Mouse (Mus musculus): Measurements from ENCODE around the gene Cdkn3.
"Not testable (repeated sequence)": the region's sequence is repeated elsewhere in the genome, so short reads cannot be mapped to it uniquely, and the experiment has no call there.

The Cdkn3 gene

GRCm38 (mm10) chr14:46785247-46785646 lies 24.9 kb downstream of the Cdkn3 start:
- no peak for DNase-seq

GRCm38 (mm10) chr14:46787454-46787786 lies 27.1 kb downstream of the Cdkn3 start:
- DNase-seq, result no peak

GRCm38 (mm10) chr14:46787787-46788504 lies 27.6 kb downstream of the Cdkn3 start, which contains the start of gene Cnih1:
Gene Cnih1 (minus strand): TSS chr14:46788411.
- DNase-seq, result peak; percentile 89 to 94

GRCm38 (mm10) chr14:46788505-46788901 lies 28.2 kb downstream of the Cdkn3 start:
- DNase-seq, result peak; percentile 18 to 26

GRCm38 (mm10) chr14:46790303-46790702 lies 30.0 kb downstream of the Cdkn3 start:
- peak in 1 of 2 experiments; percentile 16 for DNase-seq

GRCm38 (mm10) chr14:46790723-46791122 lies 30.4 kb downstream of the Cdkn3 start:
- no peak for DNase-seq

- DNase-seq, result no peak
Observed at GRCm38 (mm10) chr14:46794157-46794556, 33.8 kb downstream of the Cdkn3 start.

- peak; percentile 41 to 45 for DNase-seq
Observed at GRCm38 (mm10) chr14:46800684-46801345, 40.5 kb downstream of the Cdkn3 start.

GRCm38 (mm10) chr14:46803259-46803658 lies 42.9 kb downstream of the Cdkn3 start:
- DNase-seq, result no peak

GRCm38 (mm10) chr14:46803791-46804190 lies 43.5 kb downstream of the Cdkn3 start:
- peak in 1 of 2 experiments; percentile 21 for DNase-seq

GRCm38 (mm10) chr14:46806186-46806585 lies 45.8 kb downstream of the Cdkn3 start:
- no peak for DNase-seq

- no peak for DNase-seq
Observed at GRCm38 (mm10) chr14:46807927-46808326, 47.6 kb downstream of the Cdkn3 start.

GRCm38 (mm10) chr14:46815640-46816039 lies 55.3 kb downstream of the Cdkn3 start:
- no peak for DNase-seq

- DNase-seq, result no peak
Observed at GRCm38 (mm10) chr14:46816916-46817622, 56.7 kb downstream of the Cdkn3 start.

- DNase-seq, result no peak
Observed at GRCm38 (mm10) chr14:46818743-46819142, 58.4 kb downstream of the Cdkn3 start.

GRCm38 (mm10) chr14:46819961-46820360 lies 59.6 kb downstream of the Cdkn3 start:
- DNase-seq, result not testable (repeated sequence)
